Mouse (Mus musculus): ENCODE data around the gene Cdkl3. TPM values are rescaled to one million over a fixed set of nuclear protein-coding genes. Genes with fewer than 3 reads are reported as not detected.
A peak's percentile ranks its signal among the peaks of the same experiment; 100 is the strongest.

Gene Cdkl3
- polyA plus RNA-seq, 1 experiment from 2014 or later = 29.4 TPM

- Histone ChIP-seq H3K27ac (ENCODE audit: low read depth, low read length) (peak overlapping the region; percentile 37; the same call in 1 of the 2 replicates), H3K9ac (ENCODE audit: low read depth, low read length) (no peak overlapping the region), H3K4me1 (ENCODE audit: control insufficient read depth, insufficient read depth, low read depth, low read length) (no peaks in the 10 kb centered on the region; the same call in 1 of the 2 replicates), H3K36me3 (ENCODE audit: control insufficient read depth, insufficient read depth, low read length) (peaks cover 3% of the 10 kb centered on the region; the same call in 1 of the 2 replicates), H3K4me2 (ENCODE audit: low read length) (no peak overlapping the region), H3K27me3 (replicated peaks; ENCODE audit: control insufficient read depth, insufficient read depth, low read length) (no peaks in the 10 kb centered on the region), H3K9me3 (ENCODE audit: control insufficient read depth, low read length) (no peaks in the 10 kb centered on the region), H3K4me3 (ENCODE audit: low read length) (no peak overlapping the region)
- ATAC-seq = peak; percentile 66; the same call in 1 of the 2 replicates
- WGBS = 67% methylated on average over 10 of the region's 10 CpGs
Measured at GRCm38 (mm10) chr11:52129621-52130450, 125.8 kb downstream of the Cdkl3 start.

- Histone ChIP-seq H3K4me2 (ENCODE audit: low read length) (no peak overlapping the region), H3K9ac (ENCODE audit: low read depth, low read length) (no peak overlapping the region), H3K36me3 (ENCODE audit: control insufficient read depth, insufficient read depth, low read length) (no peaks in the 10 kb centered on the region), H3K4me1 (ENCODE audit: control insufficient read depth, insufficient read depth, low read depth, low read length) (no peaks in the 10 kb centered on the region; the same call in 1 of the 2 replicates), H3K27me3 (replicated peaks; ENCODE audit: control insufficient read depth, insufficient read depth, low read length) (no peaks in the 10 kb centered on the region), H3K9me3 (ENCODE audit: control insufficient read depth, low read length) (peaks cover 4% of the 10 kb centered on the region), H3K27ac (ENCODE audit: low read depth, low read length) (no peak overlapping the region), H3K4me3 (ENCODE audit: low read length) (no peak overlapping the region)
- ATAC-seq = no peak
- 81% methylated on average over 7 of the region's 7 CpGs for WGBS
Measured at GRCm38 (mm10) chr11:52130451-52131068, 126.5 kb downstream of the Cdkl3 start.

Small RNA genes within 50 kb of the gene (microRNA-seq; reads per million reads assigned to microRNA genes)
- not detected for gene Gm24157
- gene Mir3061 = 48.5 reads per million, percentile 40 among the genes with 10 or more reads in this experiment

Other genes with a start within 250 kb of the Cdkl3 start
- gene Sec24a, start 240.6 kb upstream of the Cdkl3 start, polyA plus RNA-seq (2015; fragmentation: Nextera tagmentation; extraction: Ambion mirVana) = 12.0 and 15.0 TPM in 2 replicates
- 207 and 222 TPM in 2 replicates for gene Sar1b, start 240.5 kb upstream of the Cdkl3 start, polyA plus RNA-seq (2015; fragmentation: Nextera tagmentation; extraction: Ambion mirVana)
- 1.1 TPM in 2 replicates for gene Jade2, start 146.6 kb upstream of the Cdkl3 start, polyA plus RNA-seq (2015; fragmentation: Nextera tagmentation; extraction: Ambion mirVana)
- gene Cdkn2aipnl, start 36.6 kb upstream of the Cdkl3 start, polyA plus RNA-seq (2015; fragmentation: Nextera tagmentation; extraction: Ambion mirVana) = 121 and 122 TPM in 2 replicates
- gene Ube2b, start 3.5 kb upstream of the Cdkl3 start, polyA plus RNA-seq (2015; fragmentation: Nextera tagmentation; extraction: Ambion mirVana) = 219 and 224 TPM in 2 replicates
- 124 and 125 TPM in 2 replicates for gene Ppp2ca, start 94.5 kb downstream of the Cdkl3 start, polyA plus RNA-seq (2015; fragmentation: Nextera tagmentation; extraction: Ambion mirVana)
- not detected in 2 replicates for gene Olfr1373, start 141.3 kb downstream of the Cdkl3 start, polyA plus RNA-seq (2015; fragmentation: Nextera tagmentation; extraction: Ambion mirVana)
- not detected in 2 replicates for gene Olfr1371, start 209.8 kb downstream of the Cdkl3 start, polyA plus RNA-seq (2015; fragmentation: Nextera tagmentation; extraction: Ambion mirVana)
- gene Skp1a, start 227.8 kb downstream of the Cdkl3 start, polyA plus RNA-seq (2015; fragmentation: Nextera tagmentation; extraction: Ambion mirVana) = 1,003 and 1,005 TPM in 2 replicates